Mouse (Mus musculus) monocyte, adult 5-6 weeks (primary cell): ENCODE measurements around the gene Il17rb. TPM values are rescaled to one million over a fixed set of nuclear protein-coding genes. Genes with fewer than 3 reads are reported as not detected.
A peak's percentile ranks its signal among the peaks of the same experiment; 100 is the strongest.

Experiments used
- ATAC-seq: fragments of 153-309, 156-312 bp; replicated peaks from 2 replicates; pipeline ENCODE4 v1.8.0; 2017; ENCODE audit warnings: mild to moderate bottlenecking; ENCODE audit not compliant: low TSS enrichment, insufficient number of reproducible peaks, severe bottlenecking, poor library complexity, low FRiP score
- total RNA-seq: library from RNA; stranded (forward); fragments of 200-1000, 200-491, 200-594 nt; gene quantifications from 3 replicates; pipeline ENCODE4 v1.2.3, GENCODE M21; 2017

The Il17rb gene
- 0.32 to 0.39 TPM in 2 of 3 replicates, not detected in the other for total RNA-seq

GRCm38 (mm10) chr14:30008733-30009575 lies at the start of gene Il17rb, which contains the start of gene Chdh:
Il17rb (minus strand) TSS chr14:30008896.
Chdh (plus strand) TSS chr14:30009023.
- peak; percentile 45; the same call in 1 of the 2 replicates for ATAC-seq

GRCm38 (mm10) chr14:30056031-30056766 lies 47.5 kb upstream of the Il17rb start:
- 0 out of 2 replicates have a peak, but pooled peaks have one; percentile 13 for ATAC-seq

DNA sequence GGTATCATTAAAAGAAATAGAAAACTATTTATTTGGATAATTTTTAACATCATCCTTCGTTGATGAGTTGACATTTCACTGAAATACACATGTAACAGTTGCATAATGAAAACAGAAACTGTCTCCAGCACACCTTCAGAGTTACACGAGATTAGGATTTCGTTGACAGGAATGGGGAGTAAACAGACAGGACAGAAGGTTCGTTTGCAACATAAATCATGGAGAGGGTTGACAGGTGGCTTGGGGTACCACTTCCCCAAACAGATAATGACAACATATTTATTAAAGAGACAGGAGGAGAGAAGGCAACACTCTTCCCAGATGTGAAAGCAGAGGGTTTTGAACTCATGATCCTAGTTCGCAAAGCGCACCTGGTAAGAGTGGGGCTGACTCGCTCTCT lies 46.2 kb upstream of the Il17rb start:
- no peak for ATAC-seq

- no peak for ATAC-seq
Observed at GRCm38 (mm10) chr14:30050280-30050679, 41.6 kb upstream of the Il17rb start.

DNA sequence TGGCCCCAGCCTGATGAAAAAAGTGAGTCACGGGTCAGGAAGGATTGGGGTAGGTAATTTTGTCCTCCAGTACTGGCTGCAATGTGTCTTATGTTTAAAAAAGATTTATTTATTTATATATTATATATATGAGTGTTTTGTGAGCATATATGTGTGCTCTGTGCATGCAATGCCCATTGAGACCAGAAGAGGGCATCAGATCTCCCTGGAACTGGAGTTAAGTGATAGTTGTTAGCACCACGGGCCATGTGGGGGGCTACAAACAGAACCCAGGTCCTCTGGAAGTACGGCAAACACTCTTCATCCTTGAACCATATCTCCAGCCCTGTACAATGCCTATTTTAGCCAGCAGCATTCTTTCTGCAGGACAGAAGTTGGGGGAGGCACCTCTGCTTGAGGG lies 39.4 kb upstream of the Il17rb start:
- ATAC-seq = no peak

- no peak for ATAC-seq
Observed at GRCm38 (mm10) chr14:30046976-30047375, 38.3 kb upstream of the Il17rb start.

- no peak for ATAC-seq
Observed at GRCm38 (mm10) chr14:30045704-30046220, 37.1 kb upstream of the Il17rb start.

GRCm38 (mm10) chr14:30045239-30045638 lies 36.5 kb upstream of the Il17rb start:
- ATAC-seq = no peak

DNA sequence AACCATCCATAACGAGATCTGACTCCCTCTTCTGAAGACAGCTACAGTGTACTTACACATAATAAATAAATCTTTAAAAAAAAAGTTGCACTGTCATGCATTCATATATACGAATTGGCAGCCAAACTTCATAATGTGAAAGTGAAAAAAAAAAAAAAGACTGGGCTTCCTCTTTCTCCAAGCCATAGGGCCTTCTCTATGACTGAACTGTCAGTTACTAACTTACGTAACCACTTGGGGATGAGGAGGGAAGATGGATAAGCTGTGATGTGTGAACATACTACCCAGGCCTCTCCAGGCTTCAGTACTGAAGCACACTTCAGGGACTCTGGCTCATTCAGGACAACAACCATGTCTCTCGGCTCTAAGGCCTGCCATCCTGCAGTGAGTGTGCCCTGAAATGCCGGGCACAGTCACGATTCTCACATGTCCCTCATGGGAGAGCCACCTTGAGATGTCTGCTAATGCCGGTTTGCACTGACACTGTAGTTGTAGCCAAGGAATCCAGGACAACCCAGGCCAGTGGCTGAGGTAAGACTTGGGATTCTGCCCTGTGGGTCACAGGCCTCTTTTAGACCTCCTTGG lies 34.8 kb upstream of the Il17rb start:
- ATAC-seq = 0 out of 2 replicates have a peak, but pooled peaks have one; percentile 28

GRCm38 (mm10) chr14:30041836-30042235 lies 33.1 kb upstream of the Il17rb start:
- no peak for ATAC-seq

DNA sequence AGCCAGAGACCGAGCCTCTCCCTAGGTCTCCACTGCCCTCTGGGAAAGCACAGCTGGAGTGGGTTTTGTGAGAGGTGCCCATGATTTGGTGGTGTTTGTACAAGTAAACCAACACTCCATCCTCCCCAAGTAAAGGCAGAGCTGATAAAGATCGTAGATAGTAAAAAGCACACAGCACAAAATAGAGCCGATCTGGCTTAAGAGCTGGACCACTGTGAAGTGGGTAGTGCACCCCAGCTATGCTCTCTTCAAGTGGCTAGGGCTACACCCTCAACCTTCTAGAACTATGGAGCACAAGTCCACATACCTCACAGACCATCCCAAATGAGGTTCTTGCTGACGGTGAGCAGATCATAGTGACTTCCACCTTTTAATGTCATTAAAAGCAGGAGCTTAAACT lies 30.7 kb upstream of the Il17rb start:
- ATAC-seq = no peak

- ATAC-seq = no peak
Observed at GRCm38 (mm10) chr14:30038431-30038830, 29.7 kb upstream of the Il17rb start.

- no peak for ATAC-seq
Observed at GRCm38 (mm10) chr14:30033405-30033804, 24.7 kb upstream of the Il17rb start.

DNA sequence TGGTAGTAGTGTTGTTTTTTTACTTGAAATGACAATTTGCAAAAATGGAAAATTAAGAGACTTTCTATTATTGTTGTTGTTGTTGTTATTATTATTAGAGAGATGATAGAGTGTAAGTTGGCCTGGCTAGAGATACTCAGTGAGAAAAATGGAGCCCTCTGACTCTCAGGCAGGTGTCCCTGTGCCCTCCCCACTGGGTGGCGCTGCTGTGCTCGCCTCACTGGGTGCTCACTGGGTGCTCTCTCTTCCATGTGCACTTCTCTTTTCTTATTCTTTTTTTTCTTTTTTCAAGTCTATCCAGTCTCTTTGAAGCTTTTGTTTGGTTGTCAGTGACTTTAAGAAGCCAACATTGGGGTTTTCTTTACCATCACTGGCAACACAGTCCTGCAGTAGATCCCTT lies 18.7 kb upstream of the Il17rb start:
- ATAC-seq = peak; percentile 52; the same call in 1 of the 2 replicates

- ATAC-seq = no peak
Observed at GRCm38 (mm10) chr14:30024387-30024786, 15.7 kb upstream of the Il17rb start.

GRCm38 (mm10) chr14:30022471-30022870 lies 13.8 kb upstream of the Il17rb start:
- peak; percentile 24; the same call in 1 of the 2 replicates for ATAC-seq

DNA sequence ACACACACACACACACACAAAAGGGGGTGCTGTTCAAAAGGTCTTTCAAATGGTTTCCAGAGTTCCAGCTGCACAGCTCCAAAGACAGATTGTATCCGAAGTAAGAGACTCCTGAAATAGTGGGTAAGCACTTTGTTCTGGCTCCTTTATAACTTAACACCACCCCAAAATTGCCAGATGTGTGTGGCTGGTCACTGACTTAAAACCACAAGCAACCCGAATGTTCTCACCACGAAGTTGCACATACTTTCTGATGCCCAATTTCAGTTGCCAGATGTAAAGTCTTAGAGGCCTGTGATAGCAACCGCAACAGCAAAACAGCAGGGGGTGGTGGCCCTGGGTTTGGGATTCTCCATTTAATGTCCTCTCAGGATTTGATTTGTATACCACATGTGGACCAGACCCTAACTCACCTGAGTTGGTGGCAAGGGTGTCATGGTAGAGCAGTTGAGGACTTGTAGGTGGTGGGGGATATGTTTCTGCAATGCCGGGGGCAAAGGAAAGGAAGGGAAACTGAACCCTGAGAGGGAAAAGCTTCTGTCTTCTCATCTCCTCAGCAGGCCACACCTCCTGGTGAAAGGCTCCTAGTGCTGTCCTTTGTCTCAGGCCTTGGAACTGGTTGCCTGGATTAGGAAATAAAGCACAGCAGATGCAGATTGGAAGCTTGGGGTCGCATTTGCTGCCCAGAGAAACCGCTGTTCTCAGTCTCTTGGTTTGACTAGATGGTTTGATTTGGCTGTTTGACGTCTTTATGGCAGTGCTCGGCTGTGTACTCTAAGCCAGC lies 11.3 kb upstream of the Il17rb start:
- ATAC-seq = no peak

GRCm38 (mm10) chr14:30019375-30019774 lies 10.7 kb upstream of the Il17rb start:
- ATAC-seq = no peak
